In the genomic region with DNA sequence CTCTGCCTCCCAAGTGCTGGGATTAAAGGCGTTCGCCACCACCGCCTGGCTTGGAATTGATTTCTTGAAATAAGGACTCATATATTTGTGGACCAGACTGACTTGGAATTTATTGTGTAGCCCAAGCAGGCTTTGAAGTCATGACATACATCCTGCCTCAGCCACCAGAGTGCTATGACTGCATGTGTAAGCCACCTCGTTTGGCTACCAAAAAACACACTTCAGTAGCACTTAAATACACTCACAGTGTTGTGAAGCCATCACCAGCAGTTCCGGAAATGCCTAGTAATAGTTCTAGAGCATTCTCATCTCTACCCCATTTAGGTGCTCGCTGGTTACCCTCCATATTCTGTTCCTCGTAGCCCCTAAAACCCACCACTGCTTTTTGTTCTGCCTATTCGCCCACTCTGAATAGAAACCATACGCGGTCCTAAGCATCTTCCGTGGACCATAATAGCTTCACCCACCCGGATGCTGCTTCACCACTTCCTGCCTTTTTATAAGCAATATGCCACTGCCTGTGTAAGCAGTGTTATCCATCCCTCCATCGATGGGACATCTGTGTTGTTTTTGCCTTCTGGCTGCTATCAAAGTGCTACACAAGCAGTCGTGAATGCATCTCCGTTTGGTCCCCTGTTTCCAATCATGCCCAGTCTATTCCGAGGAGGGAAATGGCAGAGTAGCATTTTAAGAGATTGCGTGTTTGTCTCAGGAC, we compare ENCODE assay signal across 19 mouse cellular contexts.
DNase-seq lines count a peak whose midpoint lies in the region; ATAC-seq lines count a peak whose summit lies in the region.
"Had no signal": no experiment of that assay in that cellular context is flagged by ENCODE, and none has a peak within 500 bp of the region (broad histone marks: within the 10 kb centered on the region; RNA-seq: fewer than 3 reads in every experiment).

No protein-coding gene starts in this region.

- H3K27me3 ChIP-seq in forebrain, embryonic 13.5 days: no peaks in the 10 kb centered on the region
- H3K27me3 ChIP-seq in forebrain, embryonic 10.5 days (ENCODE audit: poor library complexity, severe bottlenecking): no peaks in the 10 kb centered on the region
- H3K27me3 ChIP-seq: heart, embryonic 12.5 days; hindbrain, embryonic 12.5 days; neural tube, embryonic 12.5 days had no signal

- H3K9ac ChIP-seq in forebrain, embryonic 13.5 days: no peak overlapping the region
- H3K9ac ChIP-seq: heart, embryonic 12.5 days; hindbrain, embryonic 12.5 days; midbrain, embryonic 12.5 days; neural tube, embryonic 12.5 days had no signal

- no peak overlapping the region for H3K4me2 ChIP-seq in forebrain, embryonic 13.5 days
- H3K4me2 ChIP-seq: heart, embryonic 12.5 days; hindbrain, embryonic 12.5 days; midbrain, embryonic 12.5 days; neural tube, embryonic 12.5 days had no signal

- H3K36me3 ChIP-seq in forebrain, embryonic 13.5 days (ENCODE audit: poor library complexity, severe bottlenecking): no peaks in the 10 kb centered on the region
- no peaks in the 10 kb centered on the region for H3K36me3 ChIP-seq in forebrain, embryonic 10.5 days (replicated peaks)
- H3K36me3 ChIP-seq: embryonic facial prominence, embryonic 10.5 days; heart, embryonic 12.5 days; hindbrain, embryonic 12.5 days; midbrain, embryonic 12.5 days; neural tube, embryonic 12.5 days had no signal

- peaks cover 28% of the 10 kb centered on the region for H3K4me1 ChIP-seq in forebrain, embryonic 13.5 days
- peaks cover 35% of the 10 kb centered on the region for H3K4me1 ChIP-seq in forebrain, embryonic 10.5 days

- no peak for DNase-seq in forebrain, embryonic 10.5 days (ENCODE audit: extremely low spot score, low spot score)
- peak; percentile 63 for DNase-seq in CD4-positive helper T cell, adult 2 months (ENCODE audit: low read depth, low spot score)
- DNase-seq in brain, adult 2 months (ENCODE audit: low read depth, low spot score): peak; percentile 23
- no peak for DNase-seq in heart, adult 18-20 months
- DNase-seq: adrenal gland, postnatal 14 days; cerebellum, adult 8-10 months; heart, postnatal 14 days; kidney, adult 9 months; kidney, postnatal 25 days; liver had no signal

- H3K9me3 ChIP-seq in forebrain, embryonic 13.5 days (replicated peaks): no peaks in the 10 kb centered on the region
- H3K9me3 ChIP-seq in forebrain, embryonic 10.5 days: no peaks in the 10 kb centered on the region
- H3K9me3 ChIP-seq: embryonic facial prominence, embryonic 10.5 days; heart, embryonic 12.5 days; hindbrain, embryonic 12.5 days; midbrain, embryonic 12.5 days; neural tube, embryonic 12.5 days had no signal

- H3K27ac ChIP-seq in forebrain, embryonic 13.5 days: peak overlapping the region; percentile 27; the same call in 1 of the 2 replicates
- H3K27ac ChIP-seq in forebrain, embryonic 10.5 days: no peak overlapping the region
- H3K27ac ChIP-seq: embryonic facial prominence, embryonic 10.5 days; midbrain, embryonic 12.5 days; neural tube, embryonic 12.5 days had no signal

- ATAC-seq in forebrain, embryonic 13.5 days: no peak
- ATAC-seq in inflammation-experienced regulatory T-cells, adult 6 months: peak; percentile 90
- no peak for ATAC-seq in cerebellum, adult (ENCODE audit: insufficient number of reproducible peaks, low FRiP score, low TSS enrichment)
- ATAC-seq: lung, postnatal 0 days had no signal

- 79% methylated on average over 17 of the region's 17 CpGs for WGBS in forebrain, embryonic 13.5 days
- WGBS in forebrain, embryonic 10.5 days: 84% methylated on average over 17 of the region's 17 CpGs

- no peak overlapping the region for H3K4me3 ChIP-seq in forebrain, embryonic 13.5 days
- no peak overlapping the region for H3K4me3 ChIP-seq in forebrain, embryonic 10.5 days
- H3K4me3 ChIP-seq: embryonic facial prominence, embryonic 10.5 days; heart, embryonic 12.5 days; hindbrain, embryonic 12.5 days; midbrain, embryonic 12.5 days; neural tube, embryonic 12.5 days had no signal

Comparison
In these comparisons a context has a peak if more than half of its experiments do, and no peak if none do; other contexts are left out.
1. DNase-seq: peak in CD4-positive helper T cell, adult 2 months (single experiment) and brain, adult 2 months (single experiment); none in forebrain, embryonic 10.5 days (single experiment) and heart, adult 18-20 months (0 of 2).